Mouse (Mus musculus): ENCODE data around the gene Dcun1d1. TPM values are rescaled to one million over a fixed set of nuclear protein-coding genes. Genes with fewer than 3 reads are reported as not detected.

The Dcun1d1 gene
- total RNA-seq, 1 experiment: 28.2 TPM

- Histone ChIP-seq H3K4me3 (ENCODE audit: insufficient read depth in 1 of 2, low read depth in 1 of 2, low read length in 2 of 2, poor library complexity in 1 of 2, severe bottlenecking in 1 of 2) (no peak overlapping the region), H3K4me1 (ENCODE audit: control insufficient read depth in 2 of 2, insufficient read depth in 2 of 2, low read length in 2 of 2, poor library complexity in 1 of 2) (peaks cover 4% of the 10 kb centered on the region in 2 experiments; a peak in 3 of 4 replicates), H3K9ac (ENCODE audit: insufficient read depth, low read depth, low read length, poor library complexity, severe bottlenecking) (no peak overlapping the region), H3K9me3 (ENCODE audit: control insufficient read depth, insufficient read depth, low read depth, low read length) (no peaks in the 10 kb centered on the region), H3K27ac (ENCODE audit: insufficient read depth, low read depth, low read length, poor library complexity, severe bottlenecking) (no peak overlapping the region), H3K36me3 (ENCODE audit: control insufficient read depth, insufficient read depth, low read length, poor library complexity, severe bottlenecking) (no peaks in the 10 kb centered on the region; the same call in 1 of the 2 replicates)
- in situ Hi-C loops (cut with MboI; ENCODE audit: low sequenced_read_pairs in 2 of 2, unreplicated experiment in 2 of 2): no loop called here
- TF ChIP-seq CHD2 (IDR thresholded peaks at IDR 0.05; ENCODE audit: low read depth, low read length) (no peak), ZC3H11A (IDR thresholded peaks at IDR 0.05; ENCODE audit: borderline replicate concordance, low read depth, low read length) (no peak), ZNF384 (IDR thresholded peaks at IDR 0.05; ENCODE audit: low read depth, low read length) (no peak), MAFK (IDR thresholded peaks at IDR 0.05; ENCODE audit: insufficient read depth, low read depth, low read length) (no peak), HCFC1 (IDR thresholded peaks at IDR 0.05; ENCODE audit: borderline replicate concordance, insufficient read depth, low read length) (no peak)
- peak; percentile 19 for DNase-seq (ENCODE audit: low read depth, low spot score)
Measured at GRCm38 (mm10) chr3:35940047-35940446, 2.8 kb upstream of the Dcun1d1 start.

DNA sequence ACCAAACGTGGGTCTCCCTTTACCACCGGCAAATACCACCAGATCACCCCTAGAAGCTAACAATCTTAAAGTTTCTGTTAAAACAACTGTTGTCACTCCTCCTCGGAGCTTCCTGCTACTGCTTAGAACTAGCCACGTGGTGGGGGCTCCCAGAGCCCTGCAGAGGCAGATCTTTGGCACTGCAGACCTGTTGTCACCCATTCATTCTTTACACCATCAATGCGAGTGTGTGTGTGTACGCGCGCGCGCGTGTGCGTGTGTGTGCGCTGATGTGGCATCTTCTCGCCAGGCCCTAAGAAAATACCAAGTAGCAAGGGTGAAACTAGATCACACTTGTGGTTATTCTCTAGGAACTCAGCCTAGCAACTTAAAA is 3.9 kb downstream of the Dcun1d1 start:
- Histone ChIP-seq H3K27ac (ENCODE audit: insufficient read depth, low read depth, low read length, poor library complexity, severe bottlenecking) (no peak overlapping the region), H3K9ac (ENCODE audit: insufficient read depth, low read depth, low read length, poor library complexity, severe bottlenecking) (peak overlapping the region; percentile 93; the same call in 1 of the 2 replicates), H3K4me3 (ENCODE audit: insufficient read depth in 1 of 2, low read depth in 1 of 2, low read length in 2 of 2, poor library complexity in 1 of 2, severe bottlenecking in 1 of 2) (peak overlapping the region; percentile 71 to 91), H3K9me3 (ENCODE audit: control insufficient read depth, insufficient read depth, low read depth, low read length) (no peaks in the 10 kb centered on the region), H3K36me3 (ENCODE audit: control insufficient read depth, insufficient read depth, low read length, poor library complexity, severe bottlenecking) (no peaks in the 10 kb centered on the region; the same call in 1 of the 2 replicates), H3K4me1 (ENCODE audit: control insufficient read depth in 2 of 2, insufficient read depth in 2 of 2, low read length in 2 of 2, poor library complexity in 1 of 2) (peaks cover 2 to 4% of the 10 kb centered on the region in 2 experiments; a peak in 1 of 4 replicates)
- no peak for TF ChIP-seq ZC3H11A (IDR thresholded peaks at IDR 0.05; ENCODE audit: borderline replicate concordance, low read depth, low read length)
- no peak for TF ChIP-seq ZNF384 (IDR thresholded peaks at IDR 0.05; ENCODE audit: low read depth, low read length)
- no peak for TF ChIP-seq MAFK (IDR thresholded peaks at IDR 0.05; ENCODE audit: insufficient read depth, low read depth, low read length)
- no peak for TF ChIP-seq CHD2 (IDR thresholded peaks at IDR 0.05; ENCODE audit: low read depth, low read length)
- no peak for TF ChIP-seq HCFC1 (IDR thresholded peaks at IDR 0.05; ENCODE audit: borderline replicate concordance, insufficient read depth, low read length)
- in situ Hi-C loops (cut with MboI; ENCODE audit: low sequenced_read_pairs in 2 of 2, unreplicated experiment in 2 of 2): no loop called here
- peak; percentile 12 for DNase-seq (ENCODE audit: low read depth, low spot score)

- H3K4me3 ChIP-seq (ENCODE audit: insufficient read depth in 1 of 2, low read depth in 1 of 2, low read length in 2 of 2, poor library complexity in 1 of 2, severe bottlenecking in 1 of 2): peak overlapping the region; percentile 91 to 99
- TF ChIP-seq HCFC1 (IDR thresholded peaks at IDR 0.05; ENCODE audit: borderline replicate concordance, insufficient read depth, low read length) (0 out of 2 replicates have a peak, but pooled peaks have one; percentile 61), CHD2 (IDR thresholded peaks at IDR 0.05; ENCODE audit: low read depth, low read length) (no peak), MAFK (IDR thresholded peaks at IDR 0.05; ENCODE audit: insufficient read depth, low read depth, low read length) (no peak), ZC3H11A (IDR thresholded peaks at IDR 0.05; ENCODE audit: borderline replicate concordance, low read depth, low read length) (no peak), ZNF384 (IDR thresholded peaks at IDR 0.05; ENCODE audit: low read depth, low read length) (no peak)
- DNase-seq (ENCODE audit: low read depth, low spot score): peak; percentile 30
- peak overlapping the region; percentile 93 for H3K9ac ChIP-seq (ENCODE audit: insufficient read depth, low read depth, low read length, poor library complexity, severe bottlenecking)
- H3K9me3 ChIP-seq (ENCODE audit: control insufficient read depth, insufficient read depth, low read depth, low read length): no peaks in the 10 kb centered on the region
- H3K4me1 ChIP-seq (ENCODE audit: control insufficient read depth in 2 of 2, insufficient read depth in 2 of 2, low read length in 2 of 2, poor library complexity in 1 of 2): peaks cover 2 to 4% of the 10 kb centered on the region in 2 experiments; a peak in 1 of 4 replicates
- in situ Hi-C loops (cut with MboI; ENCODE audit: low sequenced_read_pairs in 2 of 2, unreplicated experiment in 2 of 2): no loop called here
- peak overlapping the region; percentile 29; the same call in 1 of the 2 replicates for H3K27ac ChIP-seq (ENCODE audit: insufficient read depth, low read depth, low read length, poor library complexity, severe bottlenecking)
- no peaks in the 10 kb centered on the region; the same call in 1 of the 2 replicates for H3K36me3 ChIP-seq (ENCODE audit: control insufficient read depth, insufficient read depth, low read length, poor library complexity, severe bottlenecking)
Measured at GRCm38 (mm10) chr3:35932735-35933404, 4.4 kb downstream of the Dcun1d1 start.

DNA sequence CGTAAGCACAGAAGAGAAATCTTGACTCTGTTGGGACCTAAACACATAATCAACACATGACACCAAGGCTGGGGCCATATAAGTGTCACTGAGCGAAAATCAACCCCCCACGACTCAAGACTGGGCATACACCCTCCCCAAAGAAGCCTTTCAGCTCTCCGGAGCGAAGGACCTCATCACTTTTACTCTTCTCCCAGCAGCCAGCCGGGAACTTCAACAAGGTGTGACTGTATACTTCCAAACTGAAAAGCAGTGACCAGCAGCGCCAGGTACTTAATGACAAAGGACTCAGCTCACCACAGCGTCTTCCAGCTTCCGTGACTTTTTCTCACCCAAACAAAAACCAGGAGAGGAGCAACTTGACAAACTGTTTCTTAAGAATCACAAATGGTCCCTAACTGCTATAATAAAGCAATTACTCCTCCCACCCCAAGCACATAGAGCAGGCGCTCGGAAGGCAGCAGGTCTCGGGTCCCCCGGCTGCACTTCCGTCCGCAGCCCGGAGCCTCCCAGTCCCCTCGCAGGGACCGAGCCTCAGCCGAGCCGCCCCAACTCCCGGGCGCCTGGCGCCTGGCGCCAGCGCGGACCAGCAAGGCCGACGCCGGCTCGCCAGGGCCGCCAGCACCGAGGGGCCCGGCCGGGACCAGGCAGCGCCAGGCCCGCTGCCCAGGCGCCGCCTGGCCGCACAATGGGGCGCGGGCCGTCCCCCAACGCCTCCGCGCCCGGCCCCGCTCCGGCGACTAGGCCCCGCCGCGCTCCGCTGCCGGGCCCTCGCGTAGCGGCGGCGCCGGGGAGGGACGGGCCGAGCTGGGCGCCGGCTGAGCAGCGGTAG is 5.1 kb downstream of the Dcun1d1 start:
- no peaks in the 10 kb centered on the region for H3K9me3 ChIP-seq (ENCODE audit: control insufficient read depth, insufficient read depth, low read depth, low read length)
- peaks cover 2 to 4% of the 10 kb centered on the region in 2 experiments; a peak in 1 of 4 replicates for H3K4me1 ChIP-seq (ENCODE audit: control insufficient read depth in 2 of 2, insufficient read depth in 2 of 2, low read length in 2 of 2, poor library complexity in 1 of 2)
- H3K4me3 ChIP-seq (ENCODE audit: insufficient read depth in 1 of 2, low read depth in 1 of 2, low read length in 2 of 2, poor library complexity in 1 of 2, severe bottlenecking in 1 of 2): peak overlapping the region; percentile 91 to 99
- 0 out of 2 replicates have a peak overlapping the region, but pooled peaks have one; percentile 29 for H3K27ac ChIP-seq (ENCODE audit: insufficient read depth, low read depth, low read length, poor library complexity, severe bottlenecking)
- H3K9ac ChIP-seq (ENCODE audit: insufficient read depth, low read depth, low read length, poor library complexity, severe bottlenecking): peak overlapping the region; percentile 93
- no peaks in the 10 kb centered on the region; the same call in 1 of the 2 replicates for H3K36me3 ChIP-seq (ENCODE audit: control insufficient read depth, insufficient read depth, low read length, poor library complexity, severe bottlenecking)
- TF ChIP-seq ZC3H11A (IDR thresholded peaks at IDR 0.05; ENCODE audit: borderline replicate concordance, low read depth, low read length): no peak
- TF ChIP-seq HCFC1 (IDR thresholded peaks at IDR 0.05; ENCODE audit: borderline replicate concordance, insufficient read depth, low read length): no peak
- no peak for TF ChIP-seq MAFK (IDR thresholded peaks at IDR 0.05; ENCODE audit: insufficient read depth, low read depth, low read length)
- TF ChIP-seq ZNF384 (IDR thresholded peaks at IDR 0.05; ENCODE audit: low read depth, low read length): no peak
- TF ChIP-seq CHD2 (IDR thresholded peaks at IDR 0.05; ENCODE audit: low read depth, low read length): no peak
- in situ Hi-C loops (cut with MboI; ENCODE audit: low sequenced_read_pairs in 2 of 2, unreplicated experiment in 2 of 2): no loop called here
- peak; percentile 40 for DNase-seq (ENCODE audit: low read depth, low spot score)
